Mouse (Mus musculus) left cerebral cortex, postnatal 4 days (tissue): ENCODE data around the gene Cenpp. TPM values are rescaled to one million over a fixed set of nuclear protein-coding genes. Genes with fewer than 3 reads are reported as not detected.

Experiments
- total RNA-seq, 2 experiments: library from RNA; stranded (reverse); gene quantifications; 2 replicates each; pipeline ENCODE4 v1.2.3; 2021

Cenpp gene
- total RNA-seq, 2 experiments from 2014 or later = 2.5 to 3.0 TPM

Other genes starting within 250 kb of the Cenpp start
- gene Ippk, start 231.5 kb downstream of the Cenpp start, total RNA-seq = 10 to 100 TPM; 12.7 to 12.8 TPM
- gene Tes3-ps, start 159.5 kb downstream of the Cenpp start, total RNA-seq = 1 to 10 TPM; 2.4 to 2.8 TPM
- 1 to 10 TPM; 1.7 to 1.9 TPM for gene Ecm2, start 148.0 kb downstream of the Cenpp start, total RNA-seq
- gene Aspn, start 108.3 kb downstream of the Cenpp start, total RNA-seq = 1 to 10 TPM in 1 of 2 experiments, under 1 TPM in 1; 0.89 to 1.1 TPM
- gene Omd, start 70.3 kb downstream of the Cenpp start, total RNA-seq = 1 to 10 TPM; 1.2 to 1.4 TPM
- 10 to 100 TPM; 11.3 to 11.4 TPM for gene Ogn, start 44.7 kb downstream of the Cenpp start, total RNA-seq
- gene Nol8, start 293 bp upstream of the Cenpp start, total RNA-seq = 10 to 100 TPM; 29.2 to 29.3 TPM
- 10 to 100 TPM; 83.6 to 90.5 TPM for gene Iars, start 29.3 kb upstream of the Cenpp start, total RNA-seq
- gene Gm30302, start 146.2 kb upstream of the Cenpp start, total RNA-seq = not detected